Comparison of ENCODE assay signal across 19 mouse cellular contexts in genomic region chr4:139276411-139276810, GRCm38 (mm10). TPM values are rescaled to one million over a fixed set of nuclear protein-coding genes. Genes with fewer than 3 reads are reported as not detected.
A peak's percentile ranks its signal among the peaks of the same experiment; 100 is the strongest.
DNase-seq lines count a peak whose midpoint lies in the region; ATAC-seq lines count a peak whose summit lies in the region.
"Had no signal": no experiment of that assay in that cellular context is flagged by ENCODE, and none has a peak within 500 bp of the region (broad histone marks: within the 10 kb centered on the region; RNA-seq: fewer than 3 reads in every experiment).

No protein-coding gene starts in this region.

- H3K27ac ChIP-seq in embryonic facial prominence, embryonic 14.5 days (replicated peaks; ENCODE audit: low read depth, low read length), result peak overlapping the region; percentile 39; the same call in 1 of the 2 replicates
- H3K27ac ChIP-seq in limb, embryonic 12.5 days, result peak overlapping the region; percentile 82
- H3K27ac ChIP-seq: forebrain, embryonic 13.5 days; hindbrain, embryonic 15.5 days had no signal

- H3K27me3 ChIP-seq in embryonic facial prominence, embryonic 14.5 days (replicated peaks; ENCODE audit: control insufficient read depth, insufficient read depth, low read length), result no peaks in the 10 kb centered on the region
- no peaks in the 10 kb centered on the region for H3K27me3 ChIP-seq in limb, embryonic 12.5 days
- H3K27me3 ChIP-seq: forebrain, embryonic 13.5 days; heart, embryonic 13.5 days; hindbrain, embryonic 15.5 days had no signal

- WGBS in embryonic facial prominence, embryonic 14.5 days, result 73% methylated on average over 7 of the region's 7 CpGs
- 78% methylated on average over 7 of the region's 7 CpGs for WGBS in limb, embryonic 12.5 days

- no peak overlapping the region for H3K4me2 ChIP-seq in embryonic facial prominence, embryonic 14.5 days (ENCODE audit: low read depth, low read length)
- no peak overlapping the region for H3K4me2 ChIP-seq in limb, embryonic 12.5 days
- H3K4me2 ChIP-seq: forebrain, embryonic 13.5 days; heart, embryonic 13.5 days; hindbrain, embryonic 15.5 days had no signal

- H3K9me3 ChIP-seq in embryonic facial prominence, embryonic 14.5 days (ENCODE audit: control insufficient read depth, low read length), result no peaks in the 10 kb centered on the region
- no peaks in the 10 kb centered on the region for H3K9me3 ChIP-seq in limb, embryonic 12.5 days
- H3K9me3 ChIP-seq: forebrain, embryonic 13.5 days; heart, embryonic 13.5 days; hindbrain, embryonic 15.5 days had no signal

- peak; percentile 33 for DNase-seq in cerebellum, adult 11-12 months
- DNase-seq in cerebellum, adult 11 months, result no peak
- peak; percentile 54 for DNase-seq in gastrocnemius, postnatal 25 days
- DNase-seq in gastrocnemius, postnatal 10 days, result no peak
- DNase-seq in embryonic facial prominence, embryonic 14.5 days (ENCODE audit: low spot score), result no peak
- DNase-seq in lung, adult 18-20 months, result no peak
- DNase-seq: adrenal gland, adult 2 months; adrenal gland, postnatal 25 days; B cell, adult 2 months; cerebellum, adult 9-10 months; gastrocnemius, postnatal 36 days; heart, adult 11 months; heart, postnatal 36 days had no signal

- H3K36me3 ChIP-seq in embryonic facial prominence, embryonic 14.5 days (ENCODE audit: control insufficient read depth, insufficient read depth, low read length), result peaks cover 40% of the 10 kb centered on the region
- H3K36me3 ChIP-seq in limb, embryonic 12.5 days, result peaks cover 49% of the 10 kb centered on the region

- H3K9ac ChIP-seq in embryonic facial prominence, embryonic 14.5 days (ENCODE audit: low read depth, low read length), result no peak overlapping the region
- no peak overlapping the region for H3K9ac ChIP-seq in limb, embryonic 12.5 days (replicated peaks)
- H3K9ac ChIP-seq: forebrain, embryonic 13.5 days; heart, embryonic 13.5 days; hindbrain, embryonic 15.5 days had no signal

- no peak for ATAC-seq in embryonic facial prominence, embryonic 14.5 days (ENCODE audit: low read depth)
- ATAC-seq in limb, embryonic 12.5 days (ENCODE audit: insufficient number of reproducible peaks, insufficient read depth, low FRiP score, low TSS enrichment, low read depth), result no peak
- ATAC-seq in CD4-positive, CD25-positive, alpha-beta regulatory T cell, adult 4 months, result no peak
- ATAC-seq: forebrain, embryonic 13.5 days; intestine, embryonic 16.5 days had no signal

- H3K4me1 ChIP-seq in embryonic facial prominence, embryonic 14.5 days (ENCODE audit: control insufficient read depth, insufficient read depth, low read length), result peaks cover 22% of the 10 kb centered on the region
- H3K4me1 ChIP-seq in limb, embryonic 12.5 days (replicated peaks), result peaks cover 49% of the 10 kb centered on the region
- H3K4me1 ChIP-seq: forebrain, embryonic 13.5 days; hindbrain, embryonic 15.5 days had no signal

- no peak overlapping the region for H3K4me3 ChIP-seq in embryonic facial prominence, embryonic 14.5 days (ENCODE audit: low read depth, low read length)
- no peak overlapping the region for H3K4me3 ChIP-seq in limb, embryonic 12.5 days (replicated peaks)
- H3K4me3 ChIP-seq: forebrain, embryonic 13.5 days; heart, embryonic 13.5 days; hindbrain, embryonic 15.5 days had no signal

RNA-seq across cellular contexts. Expression of gene Pqlc2, which starts 34.1 kb away (rescaled TPM):
- total RNA-seq in gastrocnemius, postnatal 25 days (2021), result 1 to 10 TPM; 4.9 to 6.9 TPM
- 1 to 10 TPM; 4.9 to 5.6 TPM for total RNA-seq in gastrocnemius, postnatal 10 days (2021)
- polyA plus RNA-seq in embryonic facial prominence, embryonic 14.5 days (2014; fragmentation: Nextera tagmentation; extraction: Ambion mirVana), result 10.9 and 12.3 TPM in 2 replicates
- polyA plus RNA-seq in limb, embryonic 12.5 days (2016; fragmentation: Nextera tagmentation; extraction: Ambion mirVana), result 15.3 and 16.1 TPM in 2 replicates
- 10 to 100 TPM; 10.4 to 10.8 TPM for polyA plus RNA-seq in CD4-positive, CD25-positive, alpha-beta regulatory T cell, adult 4 months (2017; shearing (Covaris generic))

RNA-seq across cellular contexts. Expression of gene Akr7a5, which starts 34.1 kb away (rescaled TPM):
- total RNA-seq in gastrocnemius, postnatal 25 days (2021), result 10 to 100 TPM; 30.5 to 35.9 TPM
- total RNA-seq in gastrocnemius, postnatal 10 days (2021), result 10 to 100 TPM; 32.7 to 36.9 TPM
- polyA plus RNA-seq in embryonic facial prominence, embryonic 14.5 days (2014; fragmentation: Nextera tagmentation; extraction: Ambion mirVana), result 68.6 and 78.9 TPM in 2 replicates
- 146 and 150 TPM in 2 replicates for polyA plus RNA-seq in limb, embryonic 12.5 days (2016; fragmentation: Nextera tagmentation; extraction: Ambion mirVana)
- 1 to 10 TPM; 9.1 TPM for polyA plus RNA-seq in CD4-positive, CD25-positive, alpha-beta regulatory T cell, adult 4 months (2017; shearing (Covaris generic))

Comparison
In these comparisons a context has a peak if more than half of its experiments do, and no peak if none do; other contexts are left out.
1. DNase-seq: peak in cerebellum, adult 11-12 months (single experiment) and gastrocnemius, postnatal 25 days (single experiment); none in cerebellum, adult 11 months (single experiment), gastrocnemius, postnatal 10 days (single experiment), embryonic facial prominence, embryonic 14.5 days (single experiment) and lung, adult 18-20 months (0 of 2).